Mouse (Mus musculus) brain, embryonic 18.5 days (tissue): Measurements from ENCODE around the gene Ecsit.

Source experiments
- DNase-seq: peaks from one replicate; pipeline ENCODE4 v3.0.0-alpha.2; 2012; ENCODE audit warnings: low read depth, low spot score

Gene Ecsit

GRCm38 (mm10) chr9:22085022-22085834, at the start of gene Ecsit:
Ecsit (minus strand) TSS chr9:22085438.
- DNase-seq, result peak; percentile 93

GRCm38 (mm10) chr9:22134246-22134890, 49.1 kb upstream of the Ecsit start:
- no peak for DNase-seq

DNA sequence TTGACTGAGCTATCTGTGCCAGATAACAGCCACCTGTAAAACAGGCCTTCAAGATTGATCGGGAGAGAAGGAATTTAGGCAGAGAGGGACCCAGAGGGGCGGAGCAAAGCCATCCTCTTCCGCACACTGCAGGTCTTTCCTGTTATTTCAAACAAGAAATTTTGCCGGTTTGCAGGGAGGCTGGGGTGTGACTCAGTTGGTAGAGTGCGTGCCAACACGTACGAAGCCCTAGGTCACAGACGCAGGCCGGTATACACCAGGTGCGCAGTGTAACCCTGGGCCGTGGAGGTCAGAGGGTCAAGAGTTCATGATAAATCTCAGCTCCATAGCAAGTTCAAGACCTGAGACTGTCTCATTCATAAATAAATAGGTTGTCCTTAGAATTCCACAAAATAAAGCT, 47.0 kb upstream of the Ecsit start:
- DNase-seq, result no peak

- DNase-seq, result no peak
Measured at GRCm38 (mm10) chr9:22131226-22131981, 46.2 kb upstream of the Ecsit start.

GRCm38 (mm10) chr9:22125246-22126027, 40.2 kb upstream of the Ecsit start:
- no peak for DNase-seq

- DNase-seq, result no peak
Measured at GRCm38 (mm10) chr9:22124169-22124568, 38.9 kb upstream of the Ecsit start.

DNA sequence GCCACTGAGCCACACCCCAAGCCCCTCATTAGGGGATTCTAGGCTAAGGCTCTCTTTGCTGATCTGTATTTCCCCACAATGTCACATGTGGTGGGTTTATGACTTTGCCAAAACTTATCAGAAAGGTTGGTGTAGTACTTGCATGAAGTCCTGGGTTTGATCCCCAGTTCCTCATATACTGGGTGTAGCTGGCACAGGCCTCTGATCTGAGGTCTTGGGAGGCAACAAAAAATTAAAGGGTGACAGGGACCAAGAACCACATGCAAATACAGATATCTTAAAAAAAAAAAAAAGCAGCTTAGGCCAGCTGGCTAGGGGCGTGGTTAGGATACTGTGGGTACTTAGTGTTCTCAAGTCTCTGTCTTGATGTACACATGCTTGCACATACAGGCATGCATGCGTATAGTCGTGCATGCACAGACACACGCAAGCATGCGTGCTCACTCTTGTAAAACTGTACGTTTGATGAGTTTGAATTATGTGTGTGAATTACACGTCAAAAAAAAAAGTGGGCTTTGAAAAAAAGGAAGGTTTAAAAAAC, 37.9 kb upstream of the Ecsit start:
- no peak for DNase-seq

DNA sequence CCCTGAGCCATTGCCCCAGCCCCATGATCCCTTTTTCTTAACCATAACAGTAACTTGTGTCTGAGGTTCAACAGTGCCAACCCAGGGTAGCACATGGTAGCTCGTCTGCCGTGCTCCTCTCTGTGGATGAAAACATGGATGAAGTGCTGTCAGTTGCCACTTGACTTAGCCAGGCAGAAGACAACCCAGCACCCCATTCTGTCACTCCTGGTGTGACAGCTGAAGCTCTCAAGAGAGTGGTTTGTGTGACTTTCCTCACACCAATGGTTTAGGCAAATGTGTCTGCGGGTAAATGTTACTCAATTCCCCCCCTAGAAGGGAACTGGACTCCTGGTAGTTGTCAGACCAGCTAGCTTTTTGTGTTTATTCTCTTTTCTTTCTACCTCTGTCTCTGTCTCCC, 36.8 kb upstream of the Ecsit start:
- DNase-seq, result no peak

GRCm38 (mm10) chr9:22121545-22121944, 36.3 kb upstream of the Ecsit start:
- DNase-seq, result no peak

DNA sequence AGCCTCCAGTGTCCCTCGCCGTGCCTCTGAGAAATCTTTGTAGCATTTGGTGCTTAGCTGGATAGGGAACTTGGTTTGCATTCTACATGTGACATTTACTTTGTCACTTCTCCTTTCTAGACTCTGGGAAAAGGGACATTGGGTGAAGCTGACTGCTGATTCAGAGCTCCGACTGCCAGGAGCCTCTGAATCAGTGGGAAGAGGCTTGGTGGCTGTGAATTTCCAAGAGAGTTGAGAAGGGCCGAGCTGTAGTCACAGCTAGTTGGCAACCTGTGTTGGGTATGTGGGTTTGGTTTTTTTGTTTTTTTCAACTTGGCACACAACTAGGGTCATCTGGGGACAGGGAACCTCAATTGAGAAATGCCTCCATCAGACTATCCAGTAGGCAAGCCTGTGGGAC, 34.3 kb upstream of the Ecsit start:
- DNase-seq, result no peak

DNA sequence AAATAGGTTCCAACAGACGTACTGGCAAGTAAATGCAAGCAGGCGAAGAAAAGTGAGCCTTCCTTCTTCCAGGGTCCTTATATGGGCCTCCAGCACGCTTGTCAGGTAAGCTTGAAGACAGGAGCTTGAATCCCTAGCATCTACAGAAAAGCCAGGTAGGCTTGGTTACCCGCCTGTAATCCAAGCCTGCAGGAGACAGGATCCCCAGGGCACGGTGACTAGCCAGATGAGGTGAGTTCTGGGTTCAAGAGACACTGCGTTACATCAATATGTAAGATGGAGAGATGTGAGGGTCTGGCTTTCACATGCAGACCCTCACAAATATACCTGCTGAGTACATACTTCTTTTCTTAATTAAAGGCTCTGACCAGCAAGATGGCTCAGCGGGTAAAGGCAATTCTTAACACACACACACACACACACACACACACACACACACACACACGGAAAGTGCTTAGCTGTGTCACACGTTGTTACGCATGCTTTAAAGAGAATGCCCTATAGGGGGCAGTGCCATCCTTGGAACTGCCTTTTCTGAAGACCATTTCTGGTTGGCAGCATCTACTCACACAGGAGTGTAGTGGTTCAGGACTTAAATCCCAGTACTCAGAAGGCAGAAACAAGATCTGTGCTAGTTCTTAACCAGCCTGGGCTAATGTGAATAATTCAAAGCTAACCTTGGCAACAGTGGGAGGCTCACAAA, 32.7 kb upstream of the Ecsit start:
- peak; percentile 4 for DNase-seq

GRCm38 (mm10) chr9:22116740-22117426, 31.6 kb upstream of the Ecsit start, which contains the start of gene Elof1:
Elof1 (minus strand) TSS chr9:22117172.
- peak; percentile 93 for DNase-seq

GRCm38 (mm10) chr9:22116086-22116485, 30.8 kb upstream of the Ecsit start:
- DNase-seq, result no peak

GRCm38 (mm10) chr9:22115635-22116034, 30.4 kb upstream of the Ecsit start:
- no peak for DNase-seq

DNA sequence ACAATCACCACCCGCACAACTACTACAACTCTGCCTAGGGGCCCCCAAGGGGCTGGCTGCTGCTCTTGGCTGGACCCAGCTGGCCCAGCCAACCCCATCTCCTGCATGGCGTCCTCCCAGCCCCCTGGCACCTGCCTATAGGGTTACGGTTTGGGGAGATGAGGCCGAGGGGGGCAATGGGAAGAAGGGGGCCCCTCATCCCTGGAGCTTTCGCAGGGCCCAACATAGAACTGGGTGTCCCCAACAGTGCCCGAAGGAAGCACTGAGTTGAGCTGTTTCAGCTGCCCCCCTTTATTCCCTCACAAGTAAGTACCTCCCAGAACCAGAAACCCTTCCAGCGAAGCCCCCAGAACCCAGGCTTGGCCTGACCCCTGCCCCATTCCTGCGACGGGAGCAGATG, 23.0 kb upstream of the Ecsit start:
- DNase-seq, result no peak

- no peak for DNase-seq
Measured at GRCm38 (mm10) chr9:22099922-22100321, 14.7 kb upstream of the Ecsit start.

DNA sequence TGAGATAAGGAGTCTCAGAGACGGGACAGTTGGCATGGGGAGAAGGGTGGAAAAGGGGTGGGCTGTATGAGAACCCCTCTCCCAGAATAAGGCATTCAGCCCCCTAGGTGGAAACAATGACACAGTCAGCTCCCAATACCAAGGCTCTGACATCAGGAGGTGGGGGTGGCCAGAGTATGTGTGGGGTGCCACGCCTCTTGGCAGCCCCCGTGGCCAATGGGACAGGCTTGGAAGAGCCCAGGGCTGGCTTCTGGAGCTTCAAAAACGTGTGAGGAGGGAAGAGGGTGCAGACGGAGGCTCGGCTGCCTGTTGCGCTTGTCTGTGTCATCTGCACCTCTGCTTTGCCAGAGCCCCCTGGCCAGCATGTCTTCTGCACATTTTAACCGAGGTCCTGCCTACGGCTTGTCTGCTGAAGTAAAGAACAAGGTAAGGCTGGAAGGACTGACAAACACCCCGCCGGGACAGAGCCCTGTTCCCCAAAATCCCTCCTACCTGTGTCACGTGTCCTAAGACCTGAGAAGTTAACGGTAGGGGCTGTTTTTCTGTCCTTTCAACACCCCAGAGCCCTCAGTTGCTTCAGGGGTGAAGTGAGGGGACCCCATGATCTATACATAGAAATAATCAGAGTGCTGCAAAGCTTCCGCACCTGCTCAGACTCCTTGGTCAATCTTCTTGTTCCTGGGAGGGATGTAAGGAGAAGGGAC, 13.9 kb upstream of the Ecsit start, which contains the start of gene Cnn1:
TSS of gene Cnn1 (plus strand) at position 224 of the 704 bp plus-strand sequence.
- no peak for DNase-seq

DNA sequence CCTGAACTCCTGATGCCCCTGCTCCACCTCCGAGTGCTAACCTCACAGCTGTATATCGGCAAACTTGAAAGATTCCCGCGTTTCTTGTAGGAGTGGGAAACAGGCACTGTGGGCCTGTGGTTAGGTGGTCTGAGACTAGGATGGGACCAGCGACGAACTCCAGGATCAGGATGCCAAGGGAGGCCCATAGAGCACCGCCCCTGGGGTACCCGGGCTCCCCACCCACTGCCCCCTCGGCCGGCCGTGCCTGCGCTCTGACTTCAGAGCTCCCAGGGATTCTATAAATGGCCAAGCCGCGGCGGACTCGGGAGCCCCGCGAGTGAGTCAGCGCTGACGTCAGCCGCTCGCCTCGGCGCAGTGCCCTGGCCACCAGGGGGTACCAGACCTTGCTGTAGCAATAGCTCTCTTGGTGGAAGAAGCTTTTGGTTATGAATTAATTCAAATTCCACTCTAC, 10.6 kb upstream of the Ecsit start:
- no peak for DNase-seq

DNA sequence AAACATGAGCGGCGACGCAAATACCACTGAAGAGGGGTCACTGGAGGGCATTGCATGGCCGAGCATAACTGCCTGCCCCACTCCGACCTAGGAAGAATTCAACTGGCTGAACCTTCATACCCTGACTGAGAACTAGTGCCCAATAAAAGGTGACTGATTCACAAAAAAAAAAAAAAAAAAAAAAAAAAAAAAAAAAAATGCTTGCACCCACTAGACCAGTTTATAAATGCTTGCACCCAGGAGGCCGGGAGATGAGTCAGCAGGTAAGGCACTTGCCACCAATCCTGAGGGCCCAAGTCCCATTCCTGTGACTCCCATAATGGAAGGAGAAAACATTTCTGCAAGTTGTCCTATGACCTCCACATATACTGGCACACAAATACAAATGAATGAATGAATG, 7.5 kb upstream of the Ecsit start:
- DNase-seq, result no peak
